Mouse (Mus musculus): Measurements from ENCODE around the gene Hs3st3b1. TPM values are rescaled to one million over a fixed set of nuclear protein-coding genes. Genes with fewer than 3 reads are reported as not detected.

Gene Hs3st3b1
- polyA plus RNA-seq, 1 experiment from 2014 or later: 25.7 TPM

GRCm38 (mm10) chr11:63919211-63920098, 2.6 kb downstream of the Hs3st3b1 start:
- peak overlapping the region; percentile 72 for H3K9ac ChIP-seq (ENCODE audit: low read depth, low read length)
- peak overlapping the region; percentile 48 for H3K4me3 ChIP-seq (replicated peaks; ENCODE audit: low read depth, low read length)
- ATAC-seq (replicated peaks; ENCODE audit: low FRiP score, low read depth) (no peak), DNase-seq (ENCODE audit: low spot score) (no peak)
- peak overlapping the region; percentile 84 for H3K27ac ChIP-seq
- H3K4me2 ChIP-seq (ENCODE audit: low read length): peak overlapping the region; percentile 73
- TF ChIP-seq CTCF (IDR thresholded peaks at IDR 0.05; ENCODE audit: low read depth): no peak
- H3K9me3 ChIP-seq (replicated peaks; ENCODE audit: low read length): no peaks in the 10 kb centered on the region
- H3K36me3 ChIP-seq (ENCODE audit: insufficient read depth, low read length): no peaks in the 10 kb centered on the region
- 6% methylated on average over 52 of the region's 52 CpGs for WGBS
- peaks cover 5% of the 10 kb centered on the region; the same call in 1 of the 2 replicates for H3K27me3 ChIP-seq (ENCODE audit: insufficient read depth, low read length)
- peaks cover 15% of the 10 kb centered on the region; the same call in 1 of the 2 replicates for H3K4me1 ChIP-seq (replicated peaks; ENCODE audit: insufficient read depth, low read length)

GRCm38 (mm10) chr11:63918321-63919105, 3.6 kb downstream of the Hs3st3b1 start:
- 0 out of 2 replicates have a peak, but pooled peaks cover 4% of the 10 kb centered on the region for H3K27me3 ChIP-seq (ENCODE audit: insufficient read depth, low read length)
- WGBS: 25% methylated on average over 17 of the region's 17 CpGs
- no peak; the same call in 1 of the 2 replicates for TF ChIP-seq CTCF (IDR thresholded peaks at IDR 0.05; ENCODE audit: low read depth)

GRCm38 (mm10) chr11:63917561-63917960, 4.5 kb downstream of the Hs3st3b1 start:
- no peak for TF ChIP-seq CTCF (IDR thresholded peaks at IDR 0.05; ENCODE audit: low read depth)
- no peak for ATAC-seq (replicated peaks; ENCODE audit: low FRiP score, low read depth)
- peak overlapping the region; percentile 73 for H3K4me2 ChIP-seq (ENCODE audit: low read length)

More at GRCm38 (mm10) chr11:63918321-63919105, 3.6 kb downstream of the Hs3st3b1 start:
- no peaks in the 10 kb centered on the region for H3K36me3 ChIP-seq (ENCODE audit: insufficient read depth, low read length)
- DNase-seq (ENCODE audit: low spot score): no peak
- H3K4me2 ChIP-seq (ENCODE audit: low read length): peak overlapping the region; percentile 73
- H3K4me1 ChIP-seq (replicated peaks; ENCODE audit: insufficient read depth, low read length): peaks cover 15% of the 10 kb centered on the region; the same call in 1 of the 2 replicates
- peak overlapping the region; percentile 48 for H3K4me3 ChIP-seq (replicated peaks; ENCODE audit: low read depth, low read length)
- ATAC-seq (replicated peaks; ENCODE audit: low FRiP score, low read depth): no peak
- H3K27ac ChIP-seq: peak overlapping the region; percentile 84
- H3K9ac ChIP-seq (ENCODE audit: low read depth, low read length): peak overlapping the region; percentile 72
- H3K9me3 ChIP-seq (replicated peaks; ENCODE audit: low read length): no peaks in the 10 kb centered on the region

GRCm38 (mm10) chr11:63914388-63914787, 7.7 kb downstream of the Hs3st3b1 start:
- Histone ChIP-seq H3K36me3 (ENCODE audit: insufficient read depth, low read length) (no peaks in the 10 kb centered on the region), H3K27ac (no peak overlapping the region), H3K4me3 (replicated peaks; ENCODE audit: low read depth, low read length) (peak overlapping the region; percentile 29), H3K4me2 (ENCODE audit: low read length) (peak overlapping the region; percentile 61), H3K27me3 (ENCODE audit: insufficient read depth, low read length) (0 out of 2 replicates have a peak, but pooled peaks cover 4% of the 10 kb centered on the region), H3K9ac (ENCODE audit: low read depth, low read length) (no peak overlapping the region), H3K4me1 (replicated peaks; ENCODE audit: insufficient read depth, low read length) (peaks cover 7% of the 10 kb centered on the region; the same call in 1 of the 2 replicates), H3K9me3 (replicated peaks; ENCODE audit: low read length) (no peaks in the 10 kb centered on the region)
- DNase-seq (ENCODE audit: low spot score) (peak; percentile 79), ATAC-seq (replicated peaks; ENCODE audit: low FRiP score, low read depth) (peak; percentile 87)
- WGBS: 2% methylated on average over 20 of the region's 20 CpGs
- no peak for TF ChIP-seq CTCF (IDR thresholded peaks at IDR 0.05; ENCODE audit: low read depth)

More at GRCm38 (mm10) chr11:63917561-63917960, 4.5 kb downstream of the Hs3st3b1 start:
- WGBS: 19% methylated on average over 6 of the region's 6 CpGs
- Histone ChIP-seq H3K9me3 (replicated peaks; ENCODE audit: low read length) (no peaks in the 10 kb centered on the region), H3K36me3 (ENCODE audit: insufficient read depth, low read length) (no peaks in the 10 kb centered on the region), H3K4me1 (replicated peaks; ENCODE audit: insufficient read depth, low read length) (peaks cover 6% of the 10 kb centered on the region; the same call in 1 of the 2 replicates), H3K9ac (ENCODE audit: low read depth, low read length) (no peak overlapping the region), H3K27ac (no peak overlapping the region), H3K27me3 (ENCODE audit: insufficient read depth, low read length) (0 out of 2 replicates have a peak, but pooled peaks cover 7% of the 10 kb centered on the region), H3K4me3 (replicated peaks; ENCODE audit: low read depth, low read length) (no peak overlapping the region)
- no peak for DNase-seq (ENCODE audit: low spot score)

- DNase-seq (ENCODE audit: low spot score) (no peak), ATAC-seq (replicated peaks; ENCODE audit: low FRiP score, low read depth) (no peak)
- H3K4me3 ChIP-seq (replicated peaks; ENCODE audit: low read depth, low read length): peak overlapping the region; percentile 29
- WGBS: 25% methylated on average over 4 of the region's 4 CpGs
- peak overlapping the region; percentile 61 for H3K4me2 ChIP-seq (ENCODE audit: low read length)
- no peaks in the 10 kb centered on the region for H3K9me3 ChIP-seq (replicated peaks; ENCODE audit: low read length)
- no peak for TF ChIP-seq CTCF (IDR thresholded peaks at IDR 0.05; ENCODE audit: low read depth)
- no peak overlapping the region for H3K9ac ChIP-seq (ENCODE audit: low read depth, low read length)
- peaks cover 7% of the 10 kb centered on the region; the same call in 1 of the 2 replicates for H3K4me1 ChIP-seq (replicated peaks; ENCODE audit: insufficient read depth, low read length)
- H3K36me3 ChIP-seq (ENCODE audit: insufficient read depth, low read length): no peaks in the 10 kb centered on the region
- H3K27ac ChIP-seq: no peak overlapping the region
- H3K27me3 ChIP-seq (ENCODE audit: insufficient read depth, low read length): 0 out of 2 replicates have a peak, but pooled peaks cover 4% of the 10 kb centered on the region
Measured at GRCm38 (mm10) chr11:63913936-63914335, 8.2 kb downstream of the Hs3st3b1 start.

- DNase-seq (ENCODE audit: low spot score): no peak
- Histone ChIP-seq H3K36me3 (ENCODE audit: insufficient read depth, low read length) (no peaks in the 10 kb centered on the region), H3K4me1 (replicated peaks; ENCODE audit: insufficient read depth, low read length) (peaks cover 15% of the 10 kb centered on the region; the same call in 1 of the 2 replicates), H3K27ac (no peak overlapping the region), H3K9ac (ENCODE audit: low read depth, low read length) (no peak overlapping the region), H3K27me3 (ENCODE audit: insufficient read depth, low read length) (0 out of 2 replicates have a peak, but pooled peaks cover 4% of the 10 kb centered on the region), H3K4me2 (ENCODE audit: low read length) (no peak overlapping the region), H3K9me3 (replicated peaks; ENCODE audit: low read length) (no peaks in the 10 kb centered on the region), H3K4me3 (replicated peaks; ENCODE audit: low read depth, low read length) (no peak overlapping the region)
- no peak for TF ChIP-seq CTCF (IDR thresholded peaks at IDR 0.05; ENCODE audit: low read depth)
- WGBS: 50% methylated on average over 5 of the region's 5 CpGs
- no peak for ATAC-seq (replicated peaks; ENCODE audit: low FRiP score, low read depth)
Measured at GRCm38 (mm10) chr11:63911001-63911400, 11.1 kb downstream of the Hs3st3b1 start.
